Mouse (Mus musculus) macrophage (primary cell): ENCODE measurements around the gene Ap3b2. TPM values are rescaled to one million over a fixed set of nuclear protein-coding genes. Genes with fewer than 3 reads are reported as not detected.

Experiments
- H3K27ac ChIP-seq: fragments of 350-480 bp; formaldehyde crosslinking; 2 replicates; pipeline ENCODE4 v1.9.0; 2021
- H3K36me3 ChIP-seq: fragments of 350-480 bp; formaldehyde crosslinking; 2 replicates; pipeline ENCODE4 v1.9.0; 2021; ENCODE audit errors: inconsistent target
- H3K4me3 ChIP-seq: fragments of 350-480 bp; formaldehyde crosslinking; 2 replicates; pipeline ENCODE4 v1.9.0; 2021; ENCODE audit errors: inconsistent target
- H3K79me2 ChIP-seq: fragments of 350-480 bp; formaldehyde crosslinking; 2 replicates; pipeline ENCODE4 v1.9.0; 2021; ENCODE audit errors: inconsistent target
- WGBS: methylation state at CpG from one replicate; pipeline ENCODE4 v1.1.7; 2026; ENCODE audit warnings: inconsistent platforms; ENCODE audit not compliant: missing documents; 5-methylcytosine and 5-hydroxymethylcytosine counted together
- polyA plus RNA-seq: library from polyadenylated mRNA; stranded (reverse); fragments of 250-400 nt; gene quantifications from 3 replicates; pipeline ENCODE4 v1.2.4, GENCODE M21; 2018; ENCODE audit warnings: inconsistent platforms
- total RNA-seq, 78 experiments: library from RNA; depleted of rRNA; stranded (reverse); fragments of 250-400 nt; gene quantifications; 1 replicate in 9 of 78; 2 replicates in 24 of 78; 3 replicates in 43 of 78; 4 replicates in 2 of 78; pipeline ENCODE4 v1.2.4; 2018; ENCODE audit warnings: inconsistent platforms in 56 of 78

Gene Ap3b2
- not detected for total RNA-seq (2018; cell fraction: chromatin; rRNA removed)
- total RNA-seq (2018; cell fraction: cytosol; rRNA removed): not detected
- total RNA-seq (2018; cell fraction: nucleus; rRNA removed): under 1 TPM in 1 of 26 experiments, not detected in 25; 0.33 TPM
- not detected in 3 replicates for polyA plus RNA-seq

DNA sequence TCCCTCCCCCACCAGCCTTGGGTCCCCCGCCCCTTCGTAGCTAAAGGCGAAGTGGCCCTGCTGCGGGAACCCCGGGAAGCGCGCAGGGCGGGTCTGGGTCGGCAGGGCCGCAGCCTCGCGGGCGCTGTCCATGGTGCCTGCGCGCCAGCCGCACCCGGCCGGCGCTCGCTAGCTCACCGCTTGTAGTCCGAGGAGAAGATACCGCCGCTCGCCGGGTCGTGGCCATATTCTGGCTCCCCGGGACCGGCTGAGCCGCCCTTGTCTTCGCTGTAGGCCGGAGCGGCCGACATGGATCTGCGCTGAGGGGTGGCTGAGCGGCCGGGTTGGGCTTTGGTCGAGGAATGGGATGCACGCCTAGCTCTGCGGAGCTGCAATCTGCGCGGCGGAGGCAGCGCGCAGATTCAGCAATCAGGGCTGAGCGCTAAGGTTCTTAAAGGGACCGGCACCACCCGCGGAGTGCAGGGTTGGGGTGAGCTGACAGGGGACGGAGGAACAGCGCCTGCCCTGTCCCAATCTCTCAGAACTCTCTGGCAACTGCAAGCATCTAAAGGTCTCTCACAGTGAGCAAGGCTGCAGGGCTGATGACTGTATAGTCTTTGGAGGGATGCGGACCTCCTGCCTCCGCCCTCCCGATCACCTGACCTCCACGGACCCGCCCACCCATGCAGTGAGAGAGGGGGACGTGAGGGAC, at the start of gene Ap3b2:
Gene Ap3b2 (minus strand): TSS at position 595 of the 691 bp plus-strand sequence.
- Histone ChIP-seq H3K4me3 (peak within 1 kb of the TSS; percentile 13; the same call in 1 of the 2 replicates), H3K36me3 (no peaks in the 10 kb centered on the region), H3K79me2 (no peaks in the 10 kb centered on the region), H3K27ac (no peak within 1 kb of the TSS)
- 2% methylated on average over 57 of the region's 57 CpGs for WGBS

DNA sequence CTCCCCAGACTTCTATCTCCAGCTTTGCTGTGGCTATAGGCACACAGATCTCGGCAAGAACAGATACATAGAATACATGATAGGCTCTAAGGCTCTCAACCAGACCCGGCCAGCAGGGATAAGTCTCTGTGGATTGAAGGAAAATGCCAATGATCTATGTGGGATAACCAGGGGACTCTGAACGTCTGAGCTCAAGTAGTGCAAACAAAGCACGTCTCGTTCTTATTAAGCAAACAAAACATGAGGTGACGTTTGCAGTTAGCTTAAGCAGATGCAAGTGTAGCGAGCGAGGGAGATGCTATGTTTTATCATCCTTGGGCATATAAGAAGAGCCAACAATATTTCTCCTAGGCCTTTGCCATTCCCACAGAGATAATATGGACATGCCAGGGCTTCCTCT, 49.2 kb upstream of the Ap3b2 start:
- Histone ChIP-seq H3K27ac (no peak overlapping the region), H3K4me3 (no peak overlapping the region), H3K79me2 (no peaks in the 10 kb centered on the region), H3K36me3 (no peaks in the 10 kb centered on the region)
- 85% methylated on average over 8 of the region's 8 CpGs for WGBS

DNA sequence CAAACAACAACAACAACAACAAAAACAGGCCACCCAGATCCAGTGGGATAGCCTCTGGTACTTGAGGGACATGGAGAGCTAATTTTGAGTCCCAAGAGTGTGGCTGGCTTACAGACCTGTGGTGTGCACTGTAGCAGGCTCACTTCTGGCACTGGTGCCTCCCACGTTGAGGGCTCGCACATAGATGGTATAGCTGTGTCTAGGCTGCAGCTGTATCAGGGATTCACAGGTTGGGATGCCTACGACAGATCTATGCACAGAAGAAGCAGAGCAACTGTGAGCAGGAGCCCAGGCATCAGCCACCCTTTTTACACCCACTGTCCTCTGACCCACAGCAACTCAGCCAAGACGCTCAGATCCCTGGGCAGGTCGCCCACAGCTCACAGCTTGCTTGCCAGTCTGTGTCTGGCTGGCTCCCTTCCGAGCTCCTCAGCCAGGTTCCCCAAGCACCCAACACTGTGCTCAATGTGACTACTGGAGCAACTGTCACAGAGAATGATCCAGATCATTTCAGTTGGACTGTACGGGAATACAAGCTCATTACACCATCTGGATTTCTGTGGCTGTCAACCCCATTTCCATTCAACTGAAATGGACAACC, 48.3 kb upstream of the Ap3b2 start:
- Histone ChIP-seq H3K4me3 (no peak overlapping the region), H3K36me3 (no peaks in the 10 kb centered on the region), H3K79me2 (no peaks in the 10 kb centered on the region), H3K27ac (no peak overlapping the region)
- 90% methylated on average over 7 of the region's 7 CpGs for WGBS

DNA sequence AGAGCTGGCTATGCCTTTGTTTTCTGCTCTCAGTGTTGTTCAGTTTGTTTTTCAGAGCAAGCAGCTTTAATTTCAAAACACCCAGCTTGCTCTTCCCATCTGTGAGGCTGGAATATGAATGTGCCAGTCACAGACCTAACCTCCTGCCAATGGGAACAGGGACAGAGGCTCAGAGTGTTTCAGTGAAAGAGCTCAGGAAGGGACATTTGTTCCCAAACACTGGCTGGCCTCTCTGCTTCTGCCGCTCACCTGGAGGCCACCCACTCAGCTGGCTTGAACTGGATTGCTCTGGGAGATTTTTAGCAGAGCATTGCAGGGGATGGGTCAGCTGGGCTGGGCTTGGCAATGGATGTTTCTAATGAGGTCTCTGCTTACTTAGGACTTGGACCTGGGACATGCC, 47.3 kb upstream of the Ap3b2 start:
- WGBS: 76% methylated on average over 1 of the region's 1 CpGs
- no peak overlapping the region for H3K27ac ChIP-seq
- H3K4me3 ChIP-seq: no peak overlapping the region

DNA sequence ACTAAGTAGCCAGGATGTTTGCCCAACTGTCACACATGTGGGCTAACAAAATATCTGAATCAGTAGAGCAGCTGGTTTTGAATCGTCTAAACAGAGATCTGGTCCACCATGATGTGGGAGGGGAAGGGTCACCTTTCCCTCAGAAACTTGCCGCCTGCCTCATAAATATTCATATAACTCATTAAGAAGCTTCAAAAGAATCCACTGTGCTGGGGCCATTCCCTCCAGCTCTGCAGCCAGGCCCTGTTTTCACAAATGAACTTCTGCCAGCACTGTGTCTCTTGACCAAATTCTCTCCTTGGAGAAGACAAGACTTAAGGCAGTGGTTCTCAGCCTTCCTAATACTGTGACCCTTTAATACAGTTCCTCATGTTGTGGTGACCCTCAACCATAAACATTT, 45.8 kb upstream of the Ap3b2 start:
- WGBS: 100% methylated on average over 2 of the region's 2 CpGs
- Histone ChIP-seq H3K79me2 (no peaks in the 10 kb centered on the region), H3K4me3 (no peak overlapping the region), H3K36me3 (0 out of 2 replicates have a peak, but pooled peaks cover 2% of the 10 kb centered on the region), H3K27ac (no peak overlapping the region)

More for the DNA sequence above, 47.3 kb upstream of the Ap3b2 start:
- no peaks in the 10 kb centered on the region for H3K79me2 ChIP-seq
- no peaks in the 10 kb centered on the region for H3K36me3 ChIP-seq

DNA sequence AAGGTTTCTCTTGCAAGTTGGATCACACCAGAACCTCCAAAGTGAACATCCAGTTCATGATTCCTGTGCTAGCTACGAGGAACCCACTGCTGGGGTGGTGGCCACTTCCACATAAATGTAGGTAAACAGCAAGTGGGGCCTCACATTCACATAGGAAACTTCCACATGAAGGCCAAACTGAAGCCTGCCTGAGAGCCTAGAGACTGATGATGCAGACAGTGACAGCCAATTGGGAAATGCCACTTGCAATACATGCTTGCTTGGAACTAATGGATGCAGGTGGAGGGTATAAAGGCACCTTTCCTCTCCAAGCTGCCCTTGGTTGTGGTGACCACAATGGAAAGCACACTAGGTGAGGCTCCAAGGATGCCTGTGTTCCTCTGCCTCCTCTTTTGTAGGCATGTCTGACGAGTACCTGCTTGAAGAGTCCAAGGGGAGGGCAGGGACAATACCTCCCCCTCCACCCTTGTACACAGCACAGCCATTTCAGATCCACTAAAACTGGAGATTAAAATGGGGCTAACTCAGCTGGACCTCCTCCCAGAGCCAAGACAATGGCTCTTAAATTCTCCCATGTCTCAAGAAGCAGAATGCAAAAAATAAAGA, 44.4 kb upstream of the Ap3b2 start:
- no peaks in the 10 kb centered on the region for H3K79me2 ChIP-seq
- peaks cover 15% of the 10 kb centered on the region; the same call in 1 of the 2 replicates for H3K36me3 ChIP-seq
- H3K4me3 ChIP-seq: no peak overlapping the region
- no peak overlapping the region for H3K27ac ChIP-seq
- 80% methylated on average over 2 of the region's 2 CpGs for WGBS

DNA sequence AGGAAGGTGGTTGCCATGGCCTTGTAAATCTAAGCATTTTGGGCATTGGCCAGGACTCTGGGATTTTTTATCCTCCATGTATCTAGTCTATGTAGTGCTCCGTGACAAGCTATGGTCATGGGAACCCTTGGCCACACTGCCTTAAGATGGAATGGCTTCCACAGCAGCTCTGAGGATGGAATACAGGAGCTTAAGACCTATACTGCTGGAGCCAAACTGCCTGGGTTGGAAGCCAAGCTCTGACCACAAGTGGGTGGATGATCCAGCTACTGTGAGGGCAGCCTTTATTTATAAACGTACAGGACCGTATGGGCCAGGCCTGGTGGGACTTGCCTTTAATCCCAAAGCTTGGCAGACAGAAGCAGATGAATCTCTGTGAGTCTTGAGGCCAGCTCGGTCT, 42.8 kb upstream of the Ap3b2 start:
- Histone ChIP-seq H3K4me3 (no peak overlapping the region), H3K36me3 (peaks cover 31% of the 10 kb centered on the region), H3K79me2 (no peaks in the 10 kb centered on the region), H3K27ac (no peak overlapping the region)
- WGBS: 100% methylated on average over 4 of the region's 4 CpGs

DNA sequence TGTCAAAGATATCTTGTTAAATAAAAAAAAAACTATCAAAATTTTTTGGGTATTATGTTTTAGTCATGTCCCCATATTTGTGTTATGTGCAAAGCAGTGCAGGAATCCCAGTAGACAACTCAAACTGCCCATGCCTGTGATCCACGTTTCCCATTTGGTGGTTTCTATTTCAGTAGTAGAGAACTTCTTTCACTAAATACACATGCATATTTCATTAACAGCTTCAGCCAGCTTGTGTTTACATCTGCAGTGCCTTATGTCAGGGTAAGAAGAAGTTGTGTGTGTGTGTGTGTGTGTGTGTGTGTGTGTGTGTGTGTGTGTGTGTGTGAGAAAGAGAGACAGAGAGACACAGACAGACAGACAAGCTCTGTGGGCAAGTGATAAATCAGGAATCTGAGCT, 37.7 kb upstream of the Ap3b2 start:
- Histone ChIP-seq H3K36me3 (peaks cover 53% of the 10 kb centered on the region), H3K4me3 (no peak overlapping the region), H3K79me2 (peaks cover 37% of the 10 kb centered on the region), H3K27ac (no peak overlapping the region)
- 86% methylated on average over 1 of the region's 1 CpGs for WGBS

DNA sequence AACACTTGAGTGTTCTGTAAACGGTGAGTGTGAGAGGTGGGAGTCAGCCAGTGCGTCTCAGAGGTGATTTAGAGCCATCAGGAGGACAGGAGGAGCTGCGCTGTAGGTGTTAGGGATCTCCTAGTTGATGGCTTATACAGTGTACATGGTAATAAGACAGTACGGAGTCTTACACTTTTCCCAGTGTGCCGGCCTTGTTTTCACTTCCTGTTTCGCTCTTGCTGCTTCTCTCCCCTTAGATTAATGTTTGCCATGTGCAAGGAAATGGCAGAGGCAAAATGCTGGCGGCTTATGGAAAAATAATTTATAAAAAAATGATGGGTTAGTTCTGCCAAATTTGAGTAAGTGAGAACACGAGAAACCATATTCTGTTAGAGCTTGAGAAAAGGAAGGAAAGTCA, 35.2 kb upstream of the Ap3b2 start:
- Histone ChIP-seq H3K79me2 (peaks cover 62% of the 10 kb centered on the region), H3K4me3 (no peak overlapping the region), H3K36me3 (peaks cover 45% of the 10 kb centered on the region), H3K27ac (no peak overlapping the region)
- 67% methylated on average over 8 of the region's 8 CpGs for WGBS

DNA sequence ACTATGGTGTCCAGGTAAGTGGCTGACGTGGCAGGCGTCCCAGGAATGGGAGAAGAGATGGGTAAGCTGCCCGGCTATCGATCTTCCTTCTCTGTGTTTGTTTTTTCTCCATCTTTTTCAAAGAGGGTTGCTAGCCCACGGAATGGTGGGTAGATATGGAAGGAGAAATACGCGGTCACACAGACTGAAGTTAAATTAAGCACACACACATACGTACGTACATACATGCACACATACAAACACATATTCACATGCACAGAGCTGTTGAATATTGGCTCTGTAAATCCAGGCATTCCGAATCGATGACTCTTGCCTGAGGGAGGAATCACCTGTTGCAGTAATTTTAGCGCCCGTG, 29.9 kb upstream of the Ap3b2 start:
- Histone ChIP-seq H3K4me3 (peak overlapping the region; percentile 90), H3K27ac (peak overlapping the region; percentile 62), H3K79me2 (peaks cover 52% of the 10 kb centered on the region), H3K36me3 (no peaks in the 10 kb centered on the region)
- WGBS: 7% methylated on average over 13 of the region's 13 CpGs

DNA sequence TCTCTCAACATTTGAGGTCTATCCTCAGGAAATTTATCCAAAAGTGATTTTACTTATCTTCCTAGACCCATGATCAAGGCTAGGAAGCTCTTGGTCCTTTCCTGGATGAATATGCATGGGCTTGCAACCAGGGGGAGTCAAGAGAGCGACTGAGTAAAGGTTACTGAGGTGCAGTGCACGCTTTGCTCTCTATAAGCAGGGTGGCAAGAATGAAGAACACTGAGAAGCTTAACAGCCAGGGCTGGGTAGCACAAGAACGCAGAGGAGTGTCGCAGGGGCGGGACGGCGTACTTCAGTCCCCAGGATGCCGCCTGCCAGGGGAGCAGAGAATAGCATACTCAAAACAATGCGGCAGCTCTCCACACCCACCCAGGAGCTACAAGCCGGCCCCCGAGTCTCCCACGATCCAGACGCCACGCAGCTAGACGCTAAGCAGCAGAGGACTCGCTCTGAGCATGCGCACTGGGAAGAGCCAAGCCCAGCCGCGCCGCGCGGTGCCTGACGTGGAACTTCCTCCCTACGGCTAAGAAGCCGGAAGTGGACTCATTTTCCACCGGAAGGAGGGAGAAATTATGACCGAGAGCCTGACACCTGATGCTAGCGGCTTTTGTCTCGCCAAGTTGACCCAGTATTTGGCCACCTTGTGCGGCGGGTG, 29.4 kb upstream of the Ap3b2 start:
- Histone ChIP-seq H3K4me3 (peak overlapping the region; percentile 90), H3K79me2 (peaks cover 47% of the 10 kb centered on the region), H3K27ac (peak overlapping the region; percentile 62), H3K36me3 (no peaks in the 10 kb centered on the region)
- under 1% methylated on average over 31 of the region's 31 CpGs for WGBS

DNA sequence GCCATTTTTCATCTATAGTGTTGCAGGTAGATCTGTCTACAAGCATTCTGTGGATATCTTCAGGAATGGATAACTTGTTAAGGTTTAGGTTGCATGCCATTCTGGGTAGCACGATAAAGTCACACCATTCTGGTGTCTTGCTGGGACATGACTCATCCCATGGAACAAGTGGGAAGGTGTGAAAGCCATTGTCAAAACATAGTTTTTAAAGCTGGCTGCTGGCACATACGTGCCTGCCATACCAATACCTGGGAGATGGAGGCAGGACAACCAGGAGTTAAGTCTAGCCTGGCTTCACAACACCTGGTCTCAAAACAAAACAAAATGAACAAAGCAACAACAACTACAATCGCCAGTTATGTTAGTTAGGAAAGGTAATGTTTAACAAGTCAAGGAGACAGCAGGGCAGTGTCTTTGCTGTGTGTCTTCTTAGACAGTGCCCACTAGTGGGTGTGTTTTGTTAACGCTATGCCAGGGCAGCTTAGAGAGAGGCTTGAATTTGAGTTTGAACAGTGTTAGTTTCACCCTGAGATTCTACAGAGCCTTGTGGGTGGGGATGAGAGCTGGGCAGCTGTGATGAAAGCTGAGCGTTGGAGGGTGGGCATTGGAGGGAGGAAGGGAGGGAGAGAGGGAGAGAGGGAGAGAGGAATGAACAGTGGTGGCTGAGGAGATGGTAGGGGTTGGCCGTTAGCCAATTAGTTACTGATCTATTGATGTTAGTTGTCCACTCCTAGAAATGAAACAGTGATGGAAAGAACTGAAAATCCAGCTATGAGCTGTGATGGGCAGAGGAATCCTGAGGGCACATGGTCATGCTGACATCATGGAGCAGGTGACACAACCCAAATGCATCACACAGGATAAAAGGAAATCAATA, 22.7 kb upstream of the Ap3b2 start:
- Histone ChIP-seq H3K36me3 (no peaks in the 10 kb centered on the region), H3K79me2 (no peaks in the 10 kb centered on the region), H3K27ac (no peak overlapping the region), H3K4me3 (no peak overlapping the region)
- 78% methylated on average over 6 of the region's 6 CpGs for WGBS

DNA sequence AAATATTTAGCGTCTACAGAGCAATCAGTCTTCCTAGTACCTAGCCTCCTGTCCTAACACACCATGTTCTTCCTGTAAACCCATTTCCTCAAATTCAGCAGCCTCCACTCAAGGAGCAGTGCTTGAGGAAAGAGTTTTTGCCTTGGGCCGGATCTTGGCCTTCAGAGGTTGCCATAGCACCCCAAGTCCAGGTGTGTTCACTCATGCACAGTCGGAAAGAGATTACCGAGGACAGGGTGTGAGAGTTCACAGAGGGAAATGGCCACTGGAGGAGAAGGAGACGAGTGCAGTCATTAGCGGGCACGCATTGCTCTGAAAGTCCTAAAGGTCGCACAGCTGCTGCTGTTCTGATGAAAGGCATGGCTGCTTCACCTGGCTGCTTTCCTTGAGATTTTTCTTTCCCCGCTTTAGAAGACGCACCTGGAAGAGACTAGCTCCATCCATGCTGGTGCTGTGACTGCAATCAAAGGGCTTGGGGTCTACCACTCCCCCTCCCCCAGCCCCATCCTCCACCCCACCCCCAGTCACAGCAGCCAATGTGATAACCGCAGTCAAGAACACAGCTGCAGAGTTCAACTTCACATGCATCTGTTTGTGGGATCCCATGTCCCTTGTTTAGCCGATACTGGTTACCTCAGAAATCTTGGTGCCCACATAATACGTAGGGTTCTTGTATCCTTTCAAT, 21.3 kb upstream of the Ap3b2 start:
- Histone ChIP-seq H3K27ac (no peak overlapping the region), H3K36me3 (no peaks in the 10 kb centered on the region), H3K4me3 (no peak overlapping the region), H3K79me2 (no peaks in the 10 kb centered on the region)
- 66% methylated on average over 13 of the region's 13 CpGs for WGBS
